Mouse (Mus musculus): ENCODE results near the gene Sco1. TPM values are rescaled to one million over a fixed set of nuclear protein-coding genes. Genes with fewer than 3 reads are reported as not detected.
"Not testable (repeated sequence)": the region's sequence is repeated elsewhere in the genome, so short reads cannot be mapped to it uniquely, and the experiment has no call there.

The Sco1 gene
- total RNA-seq, 2 experiments from 2014 or later, result 7.0 to 7.7 TPM

DNA sequence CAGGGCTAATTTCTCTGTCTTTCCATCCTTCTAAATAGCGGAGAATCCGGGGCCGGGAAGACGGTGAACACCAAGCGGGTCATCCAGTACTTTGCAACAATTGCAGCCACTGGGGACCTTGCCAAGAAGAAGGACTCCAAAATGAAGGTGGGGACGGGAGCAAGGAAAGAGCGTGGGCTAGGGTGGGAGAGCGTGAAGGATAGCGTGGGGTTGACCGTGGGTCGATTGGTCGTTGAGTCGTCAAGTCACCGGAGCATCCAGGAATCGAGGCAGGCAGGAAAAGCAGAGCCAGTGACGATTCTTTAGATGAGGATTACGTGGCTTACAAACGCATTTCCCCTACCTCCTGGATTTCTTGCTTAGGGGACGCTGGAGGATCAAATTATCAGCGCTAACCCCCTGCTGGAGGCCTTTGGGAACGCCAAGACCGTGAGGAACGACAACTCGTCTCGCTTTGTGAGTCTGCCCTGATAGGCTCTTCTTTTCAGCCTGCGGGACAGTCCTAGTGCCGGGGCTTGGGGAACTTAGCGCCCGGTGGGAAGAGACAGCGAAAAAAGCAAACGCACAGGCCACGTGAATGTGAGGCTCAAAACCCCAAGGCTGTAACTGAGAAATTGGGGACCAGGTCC, 31.4 kb downstream of the Sco1 start:
- DNase-seq (ENCODE audit: low spot score), result no peak

- peak; percentile 71 for DNase-seq (ENCODE audit: low spot score)
Observed at GRCm38 (mm10) chr11:67085489-67085888, 33.0 kb downstream of the Sco1 start.

DNA sequence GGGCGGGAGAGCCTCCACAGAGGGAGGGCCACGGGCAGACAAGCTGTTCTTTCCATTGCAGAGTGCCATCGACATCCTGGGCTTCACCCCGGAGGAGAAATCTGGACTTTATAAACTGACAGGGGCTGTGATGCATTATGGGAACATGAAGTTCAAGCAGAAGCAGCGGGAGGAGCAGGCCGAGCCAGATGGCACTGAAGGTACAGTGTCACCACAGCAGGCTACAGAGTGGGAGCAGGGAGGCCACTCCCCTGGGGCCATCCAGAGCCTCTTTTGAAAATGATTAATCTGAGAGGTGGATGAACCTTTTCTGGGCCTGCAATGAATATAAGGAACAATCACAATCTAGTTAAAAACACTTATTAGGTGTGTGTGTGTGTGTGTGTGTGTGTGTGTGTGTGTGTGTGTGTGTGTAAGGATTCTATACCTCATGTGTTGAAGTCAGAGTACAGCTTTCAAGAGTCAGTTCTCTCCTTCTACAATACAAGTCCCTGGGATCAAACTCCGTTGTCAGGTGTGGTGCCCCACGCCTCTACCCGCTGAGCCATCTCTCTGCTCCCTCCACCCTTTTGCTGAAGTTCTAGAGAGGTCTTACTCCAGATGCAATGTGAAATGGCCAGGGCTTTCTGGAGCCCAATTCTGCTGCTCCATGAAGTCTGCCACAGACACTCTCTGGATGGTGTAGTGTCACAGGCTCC, 34.1 kb downstream of the Sco1 start:
- DNase-seq (ENCODE audit: low spot score), result no peak

DNA sequence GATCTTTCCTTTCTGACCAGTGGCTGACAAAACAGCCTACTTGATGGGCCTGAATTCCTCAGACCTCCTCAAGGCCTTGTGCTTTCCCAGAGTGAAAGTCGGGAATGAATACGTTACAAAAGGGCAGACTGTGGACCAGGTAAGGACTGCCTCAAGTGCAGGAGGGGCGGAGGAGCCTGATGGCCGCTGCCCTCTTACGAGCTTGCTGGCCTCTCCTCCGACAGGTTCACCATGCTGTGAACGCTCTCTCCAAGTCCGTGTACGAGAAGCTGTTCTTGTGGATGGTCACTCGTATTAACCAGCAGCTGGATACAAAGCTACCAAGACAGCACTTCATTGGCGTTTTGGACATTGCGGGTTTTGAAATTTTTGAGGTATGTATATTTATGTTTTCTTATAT, 34.8 kb downstream of the Sco1 start:
- DNase-seq (ENCODE audit: low spot score), result no peak

DNA sequence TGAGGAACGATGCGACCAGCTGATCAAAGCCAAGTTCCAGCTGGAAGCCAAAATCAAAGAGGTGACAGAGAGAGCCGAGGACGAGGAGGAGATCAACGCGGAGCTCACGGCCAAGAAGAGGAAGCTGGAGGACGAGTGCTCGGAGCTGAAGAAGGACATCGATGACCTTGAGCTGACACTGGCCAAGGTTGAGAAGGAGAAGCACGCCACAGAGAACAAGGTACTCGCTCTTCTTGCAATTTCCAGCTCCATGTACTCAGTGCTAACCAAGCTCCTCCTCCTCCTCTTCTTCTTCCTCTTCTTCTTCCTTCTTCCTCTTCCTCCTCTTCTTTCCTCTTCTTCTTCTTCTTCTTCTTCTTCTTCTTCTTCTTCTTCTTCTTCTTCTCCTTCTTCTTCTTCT, 39.9 kb downstream of the Sco1 start:
- not testable (repeated sequence) for DNase-seq (ENCODE audit: low spot score)

DNA sequence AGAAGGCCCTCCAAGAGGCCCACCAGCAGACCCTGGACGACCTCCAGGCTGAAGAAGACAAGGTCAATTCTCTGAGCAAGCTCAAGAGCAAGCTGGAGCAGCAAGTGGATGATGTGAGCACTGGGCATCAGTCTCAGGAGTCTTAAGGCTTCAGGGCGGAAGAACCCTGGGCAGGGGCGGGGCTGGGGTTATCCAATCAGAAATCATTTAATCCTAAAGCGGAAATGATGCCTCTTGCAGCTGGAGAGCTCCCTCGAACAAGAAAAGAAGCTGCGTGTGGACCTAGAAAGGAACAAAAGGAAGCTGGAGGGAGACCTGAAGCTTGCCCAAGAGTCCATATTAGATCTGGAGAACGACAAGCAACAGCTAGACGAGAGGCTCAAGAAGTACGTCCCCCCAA, 40.7 kb downstream of the Sco1 start:
- DNase-seq (ENCODE audit: low spot score), result no peak

- DNase-seq (ENCODE audit: low spot score), result no peak
Observed at GRCm38 (mm10) chr11:67093652-67094051, 41.2 kb downstream of the Sco1 start.

GRCm38 (mm10) chr11:67094470-67094869, 42.0 kb downstream of the Sco1 start:
- no peak for DNase-seq (ENCODE audit: low spot score)

DNA sequence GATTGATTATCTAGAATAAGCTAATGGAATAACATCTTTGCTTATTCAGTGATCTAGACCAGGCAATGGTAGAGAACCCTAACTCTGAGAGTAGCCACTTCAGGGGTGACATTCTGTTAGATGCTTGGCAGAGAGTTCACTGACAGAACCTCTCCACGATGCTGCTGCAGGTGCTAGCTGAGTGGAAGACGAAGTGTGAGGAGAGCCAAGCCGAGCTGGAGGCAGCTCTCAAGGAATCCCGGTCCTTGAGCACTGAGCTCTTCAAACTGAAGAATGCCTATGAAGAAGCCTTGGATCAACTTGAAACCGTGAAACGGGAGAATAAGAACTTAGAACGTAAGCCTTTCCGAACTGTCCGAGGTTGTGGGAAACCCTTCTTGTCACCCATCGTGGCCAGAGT, 45.2 kb downstream of the Sco1 start:
- no peak for DNase-seq (ENCODE audit: low spot score)

GRCm38 (mm10) chr11:67098427-67098826, 46.0 kb downstream of the Sco1 start:
- no peak for DNase-seq (ENCODE audit: low spot score)

DNA sequence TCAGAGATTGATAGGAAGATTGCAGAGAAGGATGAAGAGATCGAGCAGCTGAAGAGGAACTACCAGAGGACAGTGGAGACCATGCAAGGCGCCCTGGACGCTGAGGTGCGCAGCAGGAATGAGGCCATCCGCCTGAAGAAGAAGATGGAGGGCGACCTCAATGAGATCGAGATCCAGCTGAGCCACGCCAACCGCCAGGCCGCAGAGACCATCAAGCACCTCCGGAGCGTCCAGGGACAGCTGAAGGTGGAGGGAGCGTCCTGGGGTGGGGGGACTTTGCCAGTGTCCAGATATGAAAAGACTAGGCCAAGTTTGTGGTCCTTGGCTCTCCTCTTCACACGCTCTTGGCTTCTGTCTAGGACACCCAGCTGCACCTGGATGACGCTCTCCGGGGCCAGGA, 46.8 kb downstream of the Sco1 start:
- DNase-seq (ENCODE audit: low spot score), result no peak

DNA sequence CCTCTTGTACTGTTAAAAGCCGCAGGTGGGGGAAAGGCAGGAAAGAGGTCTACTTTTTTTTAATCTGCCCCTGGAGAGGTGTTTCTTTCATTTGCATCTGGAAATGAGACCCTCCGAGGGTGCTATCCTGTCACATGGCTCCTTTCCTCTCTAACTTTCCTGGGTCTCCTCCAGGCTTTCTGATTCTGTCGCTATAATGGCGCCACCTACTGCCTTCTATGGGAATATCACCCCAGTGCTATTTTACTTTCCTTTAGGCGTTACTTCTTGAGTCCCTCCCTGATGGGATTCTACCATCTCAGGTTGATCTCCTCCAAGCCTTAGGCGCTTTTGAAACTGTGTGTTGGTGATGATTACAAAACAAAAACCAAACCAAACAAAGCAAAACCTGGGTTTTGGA, 47.7 kb downstream of the Sco1 start:
- DNase-seq (ENCODE audit: low spot score), result peak; percentile 49

DNA sequence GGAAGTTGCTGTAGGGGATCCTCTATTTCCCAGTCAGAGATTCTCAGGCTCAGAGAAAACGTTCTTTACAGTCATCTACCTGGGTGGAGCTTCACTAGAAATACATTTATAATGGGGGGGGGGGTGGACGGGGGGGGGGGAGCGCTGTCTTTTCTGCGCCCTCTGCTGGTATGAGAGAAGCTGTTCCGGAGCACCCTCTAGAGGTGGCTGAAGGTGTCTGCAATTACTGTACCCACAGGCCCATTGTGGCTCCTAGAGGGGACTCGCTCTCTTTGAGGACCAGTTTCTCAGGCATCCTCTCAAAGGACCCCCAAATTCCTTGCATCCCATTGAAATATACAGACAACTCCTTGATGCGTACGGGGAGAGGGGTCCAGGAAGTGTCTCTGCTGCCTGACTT, 49.2 kb downstream of the Sco1 start:
- peak; percentile 67 for DNase-seq (ENCODE audit: low spot score)

- no peak for DNase-seq (ENCODE audit: low spot score)
Observed at GRCm38 (mm10) chr11:67103256-67103655, 50.8 kb downstream of the Sco1 start.

DNA sequence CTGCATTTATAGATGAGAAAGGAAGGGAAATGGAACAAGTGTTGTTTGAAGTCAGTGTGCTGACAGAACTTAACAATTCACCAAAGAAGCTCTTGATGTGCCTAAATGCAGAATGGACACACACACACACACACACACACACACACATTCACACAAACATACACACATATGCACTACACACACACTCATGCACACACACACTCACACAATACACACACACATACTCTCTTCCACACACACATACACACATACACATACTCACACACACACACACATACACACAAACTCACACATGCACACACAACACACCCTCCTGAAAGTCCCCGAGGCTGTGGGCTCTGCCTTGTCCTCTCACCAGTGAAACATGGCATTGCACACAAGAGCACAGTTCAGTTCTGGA, 51.8 kb downstream of the Sco1 start:
- no peak for DNase-seq (ENCODE audit: low spot score)

DNA sequence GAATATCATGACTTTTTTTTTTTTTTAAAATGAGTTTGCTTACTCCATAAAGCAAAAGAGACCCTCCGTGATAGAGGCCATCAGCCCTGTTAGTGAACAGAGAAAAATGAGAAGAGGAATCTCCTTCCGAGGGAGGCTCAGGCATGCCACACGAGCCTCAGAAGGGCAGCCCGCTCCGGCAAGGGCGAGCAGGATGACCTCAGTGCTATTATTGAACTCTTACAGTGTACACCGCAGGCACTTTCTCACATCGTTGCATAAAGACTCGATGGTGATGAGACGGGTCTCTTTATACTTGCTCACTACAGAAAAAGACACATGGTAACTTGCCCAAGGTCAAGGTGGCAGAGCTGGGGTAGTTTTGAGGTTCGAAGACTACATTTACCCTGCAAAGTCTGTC, 52.2 kb downstream of the Sco1 start:
- DNase-seq (ENCODE audit: low spot score), result peak; percentile 70

DNA sequence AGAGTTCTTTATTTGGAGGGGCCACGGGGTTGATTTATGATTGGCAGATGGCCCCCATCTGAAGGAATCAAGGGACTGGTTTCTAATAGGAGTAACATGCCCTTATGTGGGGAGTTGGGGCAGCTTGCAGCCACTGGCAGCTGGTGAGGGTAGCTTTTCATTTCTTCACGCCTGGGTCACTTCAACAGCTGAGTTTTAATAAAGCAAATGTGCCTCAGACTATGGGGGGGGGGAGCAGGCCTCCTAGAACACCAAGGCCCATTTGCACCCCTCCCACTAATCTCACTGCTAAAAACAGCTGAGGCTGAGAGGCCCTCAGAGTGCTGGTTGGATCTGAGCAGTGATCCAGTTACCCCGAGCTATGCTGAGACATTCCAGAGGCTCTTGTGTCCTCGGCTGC, 53.2 kb downstream of the Sco1 start:
- peak; percentile 79 for DNase-seq (ENCODE audit: low spot score)

- DNase-seq (ENCODE audit: low spot score), result no peak
Observed at GRCm38 (mm10) chr11:67106973-67107372, 54.5 kb downstream of the Sco1 start.

DNA sequence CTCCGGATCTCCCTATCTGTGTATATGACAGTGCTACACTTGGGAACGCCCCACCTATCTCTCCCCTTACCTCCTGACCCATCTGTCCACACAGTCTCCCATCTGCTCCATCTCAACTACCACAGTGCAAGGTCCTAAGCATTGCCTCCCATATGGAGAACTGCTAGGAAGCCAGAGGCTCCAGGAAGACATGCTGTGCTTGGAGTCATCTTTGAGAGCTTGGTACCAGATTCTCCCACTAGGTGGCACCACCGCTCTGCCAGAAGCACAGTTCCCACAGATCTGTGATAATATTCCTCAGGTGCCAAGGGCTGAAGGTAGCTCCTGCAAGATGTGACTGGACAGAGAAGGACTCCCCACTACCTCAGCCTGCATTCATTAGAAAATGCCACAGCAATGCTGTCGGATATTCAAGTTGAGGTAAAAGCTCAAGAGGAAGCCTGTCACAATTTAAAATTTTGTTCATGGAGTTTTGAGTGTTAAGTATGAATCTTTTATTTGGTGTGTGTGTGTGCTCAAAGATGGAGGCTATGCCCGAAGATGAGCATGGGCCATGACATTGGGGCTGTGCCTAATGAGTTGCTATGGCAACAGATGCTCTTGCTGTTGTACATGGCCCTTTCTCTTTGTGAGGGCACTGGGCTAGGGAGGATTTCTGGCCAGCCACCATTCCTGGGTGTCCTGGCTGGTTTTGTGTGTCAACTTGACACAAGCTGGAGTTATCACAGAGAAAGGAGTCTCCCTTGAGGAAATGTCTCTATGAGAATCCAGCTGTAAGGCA, 57.9 kb downstream of the Sco1 start:
- peak; percentile 87 for DNase-seq (ENCODE audit: low spot score)

- DNase-seq (ENCODE audit: low spot score), result peak; percentile 85
Observed at GRCm38 (mm10) chr11:67112019-67112850, 59.8 kb downstream of the Sco1 start.

- DNase-seq (ENCODE audit: low spot score), result peak; percentile 82
Observed at GRCm38 (mm10) chr11:67112851-67113202, 60.4 kb downstream of the Sco1 start.

DNA sequence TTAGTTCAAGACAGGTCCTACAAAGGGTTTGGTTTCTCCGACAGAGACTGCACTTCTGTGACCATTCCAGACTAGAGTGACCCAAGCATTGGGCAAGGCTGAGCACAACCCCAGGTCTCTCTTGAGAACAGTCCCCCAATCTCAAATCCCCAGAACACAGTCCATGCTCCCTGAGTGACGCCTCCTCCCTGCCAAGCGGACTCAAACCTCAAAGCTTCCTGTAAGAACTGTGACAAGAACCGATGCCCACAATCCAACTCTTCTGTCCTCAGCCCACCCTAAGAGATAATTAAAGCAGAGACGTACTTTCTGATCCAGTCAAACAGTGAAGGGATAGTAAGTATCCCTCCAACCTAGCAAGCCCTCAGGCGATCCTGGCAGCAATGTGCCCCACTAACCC, 60.9 kb downstream of the Sco1 start:
- peak; percentile 58 for DNase-seq (ENCODE audit: low spot score)
